Mouse (Mus musculus): Measurements from ENCODE around the gene 4930402H24Rik. TPM values are rescaled to one million over a fixed set of nuclear protein-coding genes. Genes with fewer than 3 reads are reported as not detected.

The 4930402H24Rik gene
- total and polyA plus RNA-seq, 3 experiments: 6.1 to 6.2 TPM; not detected in 1

- Histone ChIP-seq H3K27ac (ENCODE audit: control insufficient read depth, low read depth, low read length) (no peak overlapping the region), H3K9ac (ENCODE audit: control insufficient read depth, low read depth, low read length, poor library complexity, severe bottlenecking) (no peak overlapping the region), H3K4me3 (ENCODE audit: control insufficient read depth in 1 of 2, insufficient read depth in 1 of 2, low read depth in 2 of 2, low read length in 2 of 2) (no peak overlapping the region), H3K4me1 (ENCODE audit: control insufficient read depth in 1 of 2, insufficient read depth in 2 of 2, low read length in 2 of 2) (no peaks in the 10 kb centered on the region), H3K9me3 (replicated peaks; ENCODE audit: insufficient read depth, low read length) (no peaks in the 10 kb centered on the region), H3K27me3 (ENCODE audit: control insufficient read depth in 1 of 2, insufficient read depth in 2 of 2, low read length in 2 of 2) (no peaks in the 10 kb centered on the region), H3K79me2 (ENCODE audit: control insufficient read depth, insufficient read depth, low read length, poor library complexity) (no peaks in the 10 kb centered on the region), H3K36me3 (ENCODE audit: control insufficient read depth in 1 of 2, insufficient read depth in 2 of 2, low read length in 2 of 2) (no peaks in the 10 kb centered on the region; a peak in 1 of 4 replicates)
- no peak for DNase-seq (ENCODE audit: low read depth, low spot score)
- no peak for TF ChIP-seq CTCF (IDR thresholded peaks at IDR 0.05 in 2 of 3, conservative IDR thresholded peaks at IDR 0.05 in 1 of 3; ENCODE audit: control insufficient read depth in 1 of 3, insufficient read depth in 1 of 3, low read depth in 2 of 3, low read length in 3 of 3, poor library complexity in 1 of 3, severe bottlenecking in 1 of 3)
- TF ChIP-seq ETS1 (IDR thresholded peaks at IDR 0.05; ENCODE audit: low read depth, low read length): no peak
- no peak for TF ChIP-seq ZC3H11A (IDR thresholded peaks at IDR 0.05; ENCODE audit: low read depth, low read length)
- no peak for TF ChIP-seq KAT2A (conservative IDR thresholded peaks at IDR 0.05; ENCODE audit: low read depth, low read length)
- TF ChIP-seq MYC (IDR thresholded peaks at IDR 0.05; ENCODE audit: low read depth, low read length): no peak
- no peak for TF ChIP-seq ZMIZ1 (IDR thresholded peaks at IDR 0.05; ENCODE audit: low read depth, low read length)
- TF ChIP-seq RAD21 (IDR thresholded peaks at IDR 0.05; ENCODE audit: low read depth, low read length): no peak
Measured at GRCm38 (mm10) chr2:130738019-130738418, 168.2 kb downstream of the 4930402H24Rik start.

GRCm38 (mm10) chr2:130735281-130735680 is 170.9 kb downstream of the 4930402H24Rik start:
- no peaks in the 10 kb centered on the region for H3K27me3 ChIP-seq (ENCODE audit: control insufficient read depth in 1 of 2, insufficient read depth in 2 of 2, low read length in 2 of 2)
- H3K9me3 ChIP-seq (replicated peaks; ENCODE audit: insufficient read depth, low read length): no peaks in the 10 kb centered on the region
- H3K4me3 ChIP-seq (ENCODE audit: control insufficient read depth in 1 of 2, insufficient read depth in 1 of 2, low read depth in 2 of 2, low read length in 2 of 2): no peak overlapping the region
- H3K36me3 ChIP-seq (ENCODE audit: control insufficient read depth in 1 of 2, insufficient read depth in 2 of 2, low read length in 2 of 2): no peaks in the 10 kb centered on the region; a peak in 1 of 4 replicates
- no peak overlapping the region for H3K9ac ChIP-seq (ENCODE audit: control insufficient read depth, low read depth, low read length, poor library complexity, severe bottlenecking)
- no peak for DNase-seq (ENCODE audit: low read depth, low spot score)
- H3K4me1 ChIP-seq (ENCODE audit: control insufficient read depth in 1 of 2, insufficient read depth in 2 of 2, low read length in 2 of 2): no peaks in the 10 kb centered on the region
- no peak overlapping the region for H3K27ac ChIP-seq (ENCODE audit: control insufficient read depth, low read depth, low read length)
- H3K79me2 ChIP-seq (ENCODE audit: control insufficient read depth, insufficient read depth, low read length, poor library complexity): no peaks in the 10 kb centered on the region
- no peak for TF ChIP-seq USF1 (IDR thresholded peaks at IDR 0.05; ENCODE audit: low read depth, low read length)
- no peak for TF ChIP-seq USF2 (IDR thresholded peaks at IDR 0.05; ENCODE audit: borderline replicate concordance in 1 of 2, insufficient read depth in 1 of 2, low read depth in 1 of 2, low read length in 2 of 2)
- TF ChIP-seq EP300 (IDR thresholded peaks at IDR 0.05; ENCODE audit: low read depth in 1 of 2, low read length in 2 of 2): no peak
- no peak for TF ChIP-seq MYC (IDR thresholded peaks at IDR 0.05; ENCODE audit: low read depth, low read length)
- TF ChIP-seq NELFE (IDR thresholded peaks at IDR 0.05; ENCODE audit: low read depth, low read length): no peak
- no peak for TF ChIP-seq HCFC1 (IDR thresholded peaks at IDR 0.05; ENCODE audit: low read depth, low read length)
- no peak for TF ChIP-seq ETS1 (IDR thresholded peaks at IDR 0.05; ENCODE audit: low read depth, low read length)
- no peak for TF ChIP-seq TCF12 (IDR thresholded peaks at IDR 0.05; ENCODE audit: low read depth, low read length)
- TF ChIP-seq SMC3 (IDR thresholded peaks at IDR 0.05; ENCODE audit: low read depth, low read length): no peak
- no peak for TF ChIP-seq GABPA (IDR thresholded peaks at IDR 0.05; ENCODE audit: low read depth, low read length)
- no peak for TF ChIP-seq MAFK (IDR thresholded peaks at IDR 0.05; ENCODE audit: borderline replicate concordance, low read depth, low read length)
- no peak for TF ChIP-seq NRF1 (IDR thresholded peaks at IDR 0.05; ENCODE audit: insufficient read depth, low read depth, low read length, poor library complexity, severe bottlenecking)
- no peak for TF ChIP-seq POLR2AphosphoS5 (IDR thresholded peaks at IDR 0.05; ENCODE audit: borderline replicate concordance, low read depth, low read length)
- no peak for TF ChIP-seq MAX (IDR thresholded peaks at IDR 0.05; ENCODE audit: low read length)
- no peak for TF ChIP-seq TBP (IDR thresholded peaks at IDR 0.05; ENCODE audit: low read depth, low read length)
- no peak for TF ChIP-seq CHD2 (IDR thresholded peaks at IDR 0.05; ENCODE audit: low read length)
- TF ChIP-seq MEF2A (IDR thresholded peaks at IDR 0.05; ENCODE audit: extremely low read depth, insufficient replicate concordance, low read depth, low read length, poor library complexity, severe bottlenecking): no peak
- TF ChIP-seq ZKSCAN1 (IDR thresholded peaks at IDR 0.05; ENCODE audit: low read depth, low read length): no peak
